In genomic region chr10:18199919-18200318, GRCm38 (mm10) we compare ENCODE assay signal across 18 mouse cellular contexts. TPM values are rescaled to one million over a fixed set of nuclear protein-coding genes. Genes with fewer than 3 reads are reported as not detected.
"Had no signal": no experiment of that assay in that cellular context is flagged by ENCODE, and none has a peak within 500 bp of the region (broad histone marks: within the 10 kb centered on the region; RNA-seq: fewer than 3 reads in every experiment).

No protein-coding gene starts in this region.

- H3K27ac ChIP-seq: limb, embryonic 12.5 days; limb, embryonic 15.5 days; liver, embryonic 14.5 days; lung, embryonic 15.5 days had no signal

- H3K4me3 ChIP-seq: limb, embryonic 12.5 days; limb, embryonic 15.5 days; lung, embryonic 15.5 days; megakaryocyte, embryonic 14.5 days had no signal

- H3K4me1 ChIP-seq: limb, embryonic 15.5 days had no signal

- H3K4me2 ChIP-seq: limb, embryonic 12.5 days; limb, embryonic 15.5 days; liver, embryonic 11.5 days; lung, embryonic 15.5 days; midbrain, embryonic 11.5 days had no signal

- H3K9me3 ChIP-seq: limb, embryonic 12.5 days; limb, embryonic 15.5 days; lung, embryonic 15.5 days had no signal

- H3K9ac ChIP-seq: limb, embryonic 12.5 days; limb, embryonic 15.5 days; liver, embryonic 14.5 days; liver, postnatal 0 days; lung, embryonic 15.5 days had no signal

- DNase-seq: kidney, adult 18-20 months; kidney, adult 9 months; kidney, postnatal 14 days; kidney, postnatal 4 days; left cerebral cortex, postnatal 4 days; liver, postnatal 0 days; thymus, adult 18-20 months; thymus, postnatal 36 days had no signal

- H3K27me3 ChIP-seq: limb, embryonic 12.5 days; limb, embryonic 15.5 days; lung, embryonic 15.5 days; megakaryocyte, embryonic 14.5 days had no signal

- H3K36me3 ChIP-seq: limb, embryonic 12.5 days; limb, embryonic 15.5 days; lung, embryonic 15.5 days had no signal

- ATAC-seq: intestine, embryonic 16.5 days; liver, postnatal 0 days had no signal

RNA-seq across cellular contexts. Expression of gene Ect2l, which starts 10.8 kb away (rescaled TPM):
- polyA plus RNA-seq: liver, postnatal 0 days; small intestine, adult 2 months; spleen, adult 2 months had no signal
